Mouse (Mus musculus): ENCODE measurements around the gene 2210408I21Rik. TPM values are rescaled to one million over a fixed set of nuclear protein-coding genes. Genes with fewer than 3 reads are reported as not detected.

Gene 2210408I21Rik
- polyA plus RNA-seq, 1 experiment = 1.4 TPM

DNA sequence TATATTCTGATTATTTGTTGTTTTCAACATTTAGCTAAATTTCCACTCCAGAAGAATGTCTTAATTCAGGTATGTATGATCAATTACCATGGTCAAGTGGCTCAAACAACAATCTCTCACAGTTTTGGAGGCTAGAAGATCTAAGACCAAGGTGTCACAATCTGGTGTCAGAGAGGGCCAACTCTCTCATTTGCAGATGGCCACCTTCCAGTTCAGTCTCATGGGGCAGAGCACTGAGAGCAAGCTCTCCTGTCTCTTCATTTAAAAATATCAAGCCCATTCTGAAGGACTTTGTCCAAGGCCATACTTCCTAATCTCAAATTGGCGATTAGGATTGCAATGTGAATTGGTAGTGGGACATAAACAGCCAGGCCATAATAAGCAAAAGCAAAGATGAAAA, 378.7 kb downstream of the 2210408I21Rik start:
- H3K79me2 ChIP-seq (ENCODE audit: control insufficient read depth, insufficient read depth) = no peaks in the 10 kb centered on the region
- TF ChIP-seq FOSL1 (IDR thresholded peaks at IDR 0.05; ENCODE audit: insufficient read depth, low read length, poor library complexity, severe bottlenecking) (no peak), CTCF (IDR thresholded peaks at IDR 0.05; ENCODE audit: control insufficient read depth, insufficient read depth, insufficient read length) (no peak), MYOG (IDR thresholded peaks at IDR 0.05; ENCODE audit: control insufficient read depth, extremely low read depth, insufficient read length) (no peak), USF1 (IDR thresholded peaks at IDR 0.05; ENCODE audit: low read depth) (no peak), MAX (IDR thresholded peaks at IDR 0.05) (no peak), CEBPB (IDR thresholded peaks at IDR 0.05; ENCODE audit: low read depth) (no peak), MYOD1 (IDR thresholded peaks at IDR 0.05; ENCODE audit: control insufficient read depth, insufficient read length, low read depth) (no peak)
- no peaks in the 10 kb centered on the region for H3K36me3 ChIP-seq (ENCODE audit: control insufficient read depth, insufficient read depth)
- H3K4me3 ChIP-seq (ENCODE audit: insufficient read depth, poor library complexity, severe bottlenecking) = no peak overlapping the region
- H3K79me3 ChIP-seq (ENCODE audit: low read depth) = no peaks in the 10 kb centered on the region
- no peak overlapping the region for H3ac ChIP-seq (ENCODE audit: control insufficient read depth, insufficient read length, low read depth)
- H3K27me3 ChIP-seq (ENCODE audit: control insufficient read depth, insufficient read depth, insufficient read length) = no peaks in the 10 kb centered on the region

DNA sequence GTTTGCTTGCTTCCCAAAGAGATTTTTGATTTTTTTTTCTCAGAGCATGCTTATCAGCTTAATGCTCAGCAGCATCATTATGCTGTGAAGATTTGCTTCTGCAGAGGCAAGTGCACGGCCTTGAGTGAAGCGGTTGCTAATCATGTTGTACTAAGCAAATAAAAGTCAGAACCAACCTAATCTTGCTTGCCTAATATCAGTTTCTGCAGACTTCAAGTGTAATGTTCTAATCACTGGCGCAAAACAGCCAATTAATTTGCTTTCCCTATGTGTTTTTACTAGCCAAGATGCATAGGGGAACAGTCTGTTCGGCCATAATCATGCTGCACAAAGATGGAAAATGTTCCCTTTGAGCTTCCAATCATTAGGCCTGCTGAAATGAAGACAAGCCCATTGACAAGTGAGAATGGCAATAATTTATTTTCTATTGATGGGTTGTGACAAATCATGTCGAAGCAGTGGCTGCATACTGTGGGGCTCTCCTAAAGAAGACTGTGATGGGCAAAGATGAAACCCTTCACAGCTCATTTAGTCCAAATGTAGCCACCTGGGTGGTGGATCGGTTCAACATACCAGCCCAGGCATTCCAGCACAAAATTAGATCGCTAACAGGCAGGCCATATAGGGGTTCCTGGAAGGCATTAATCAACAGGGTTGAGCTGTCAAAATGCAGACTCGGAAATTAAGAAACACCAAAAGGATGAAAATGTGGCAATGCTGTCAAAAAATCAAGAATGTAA, 393.8 kb downstream of the 2210408I21Rik start:
- H3K36me3 ChIP-seq (ENCODE audit: control insufficient read depth, insufficient read depth) = no peaks in the 10 kb centered on the region
- no peak overlapping the region for H3K4me3 ChIP-seq (ENCODE audit: insufficient read depth, poor library complexity, severe bottlenecking)
- H3K27me3 ChIP-seq (ENCODE audit: control insufficient read depth, insufficient read depth, insufficient read length) = no peaks in the 10 kb centered on the region
- H3ac ChIP-seq (ENCODE audit: control insufficient read depth, insufficient read length, low read depth) = no peak overlapping the region
- TF ChIP-seq MYOD1 (IDR thresholded peaks at IDR 0.05; ENCODE audit: control insufficient read depth, insufficient read length, low read depth) = no peak
- TF ChIP-seq FOSL1 (IDR thresholded peaks at IDR 0.05; ENCODE audit: insufficient read depth, low read length, poor library complexity, severe bottlenecking) = no peak
- TF ChIP-seq USF1 (IDR thresholded peaks at IDR 0.05; ENCODE audit: low read depth) = no peak
- TF ChIP-seq CTCF (IDR thresholded peaks at IDR 0.05; ENCODE audit: control insufficient read depth, insufficient read depth, insufficient read length) = no peak
- no peak for TF ChIP-seq CEBPB (IDR thresholded peaks at IDR 0.05; ENCODE audit: low read depth)
- TF ChIP-seq MYOG (IDR thresholded peaks at IDR 0.05; ENCODE audit: control insufficient read depth, extremely low read depth, insufficient read length) = no peak
- TF ChIP-seq MAX (IDR thresholded peaks at IDR 0.05) = no peak
- no peaks in the 10 kb centered on the region for H3K79me2 ChIP-seq (ENCODE audit: control insufficient read depth, insufficient read depth)
- H3K79me3 ChIP-seq (ENCODE audit: low read depth) = no peaks in the 10 kb centered on the region

DNA sequence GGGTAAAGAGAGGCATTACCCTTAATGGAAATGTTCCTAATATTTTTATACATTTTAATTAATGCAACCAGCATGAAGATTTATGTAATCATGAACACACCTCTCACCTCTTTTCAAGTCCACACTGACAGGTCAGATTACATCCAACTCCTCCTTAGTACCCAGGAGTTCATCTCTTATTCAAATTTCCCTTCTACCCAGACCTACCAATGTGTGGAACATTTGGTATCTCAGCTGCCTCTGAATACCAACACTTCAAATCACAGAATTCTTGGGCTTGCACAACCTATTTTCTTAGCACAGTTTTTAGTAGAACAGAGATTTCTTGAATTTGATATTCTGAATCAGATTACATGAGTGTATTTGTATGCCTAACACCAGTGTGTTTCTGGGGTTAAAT, 394.4 kb downstream of the 2210408I21Rik start:
- Histone ChIP-seq H3K27me3 (ENCODE audit: control insufficient read depth, insufficient read depth, insufficient read length) (no peaks in the 10 kb centered on the region), H3K79me3 (ENCODE audit: low read depth) (no peaks in the 10 kb centered on the region), H3K79me2 (ENCODE audit: control insufficient read depth, insufficient read depth) (no peaks in the 10 kb centered on the region), H3ac (ENCODE audit: control insufficient read depth, insufficient read length, low read depth) (no peak overlapping the region), H3K36me3 (ENCODE audit: control insufficient read depth, insufficient read depth) (no peaks in the 10 kb centered on the region), H3K4me3 (ENCODE audit: insufficient read depth, poor library complexity, severe bottlenecking) (no peak overlapping the region)
- TF ChIP-seq CEBPB (IDR thresholded peaks at IDR 0.05; ENCODE audit: low read depth) = no peak
- TF ChIP-seq USF1 (IDR thresholded peaks at IDR 0.05; ENCODE audit: low read depth) = no peak
- no peak for TF ChIP-seq FOSL1 (IDR thresholded peaks at IDR 0.05; ENCODE audit: insufficient read depth, low read length, poor library complexity, severe bottlenecking)
- TF ChIP-seq MAX (IDR thresholded peaks at IDR 0.05) = no peak
- no peak for TF ChIP-seq MYOD1 (IDR thresholded peaks at IDR 0.05; ENCODE audit: control insufficient read depth, insufficient read length, low read depth)
- no peak for TF ChIP-seq CTCF (IDR thresholded peaks at IDR 0.05; ENCODE audit: control insufficient read depth, insufficient read depth, insufficient read length)
- TF ChIP-seq MYOG (IDR thresholded peaks at IDR 0.05; ENCODE audit: control insufficient read depth, extremely low read depth, insufficient read length) = no peak

DNA sequence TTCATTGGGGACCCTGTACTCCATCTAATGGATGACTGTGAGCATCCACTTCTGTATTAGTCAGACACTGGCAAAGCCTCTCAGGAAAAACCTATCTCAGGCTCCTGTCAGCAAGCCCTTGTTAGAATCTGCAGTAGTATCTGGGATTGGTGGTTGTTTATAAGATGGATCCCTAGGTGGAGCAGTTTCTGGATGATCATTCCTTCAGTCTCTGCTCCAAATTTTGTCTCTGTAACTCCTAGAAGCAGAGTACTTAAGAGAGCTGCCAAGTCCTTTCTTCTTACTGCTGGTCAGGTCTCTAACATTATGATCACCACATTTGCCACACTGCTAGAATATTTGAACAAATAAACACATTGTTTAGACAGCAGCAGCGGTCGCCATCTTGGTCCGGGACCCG, 402.1 kb downstream of the 2210408I21Rik start:
- TF ChIP-seq MYOD1 (IDR thresholded peaks at IDR 0.05; ENCODE audit: control insufficient read depth, insufficient read length, low read depth) (no peak), USF1 (IDR thresholded peaks at IDR 0.05; ENCODE audit: low read depth) (no peak), CEBPB (IDR thresholded peaks at IDR 0.05; ENCODE audit: low read depth) (no peak), FOSL1 (IDR thresholded peaks at IDR 0.05; ENCODE audit: insufficient read depth, low read length, poor library complexity, severe bottlenecking) (no peak)
- H3K4me3 ChIP-seq (ENCODE audit: insufficient read depth, poor library complexity, severe bottlenecking) = no peak overlapping the region

DNA sequence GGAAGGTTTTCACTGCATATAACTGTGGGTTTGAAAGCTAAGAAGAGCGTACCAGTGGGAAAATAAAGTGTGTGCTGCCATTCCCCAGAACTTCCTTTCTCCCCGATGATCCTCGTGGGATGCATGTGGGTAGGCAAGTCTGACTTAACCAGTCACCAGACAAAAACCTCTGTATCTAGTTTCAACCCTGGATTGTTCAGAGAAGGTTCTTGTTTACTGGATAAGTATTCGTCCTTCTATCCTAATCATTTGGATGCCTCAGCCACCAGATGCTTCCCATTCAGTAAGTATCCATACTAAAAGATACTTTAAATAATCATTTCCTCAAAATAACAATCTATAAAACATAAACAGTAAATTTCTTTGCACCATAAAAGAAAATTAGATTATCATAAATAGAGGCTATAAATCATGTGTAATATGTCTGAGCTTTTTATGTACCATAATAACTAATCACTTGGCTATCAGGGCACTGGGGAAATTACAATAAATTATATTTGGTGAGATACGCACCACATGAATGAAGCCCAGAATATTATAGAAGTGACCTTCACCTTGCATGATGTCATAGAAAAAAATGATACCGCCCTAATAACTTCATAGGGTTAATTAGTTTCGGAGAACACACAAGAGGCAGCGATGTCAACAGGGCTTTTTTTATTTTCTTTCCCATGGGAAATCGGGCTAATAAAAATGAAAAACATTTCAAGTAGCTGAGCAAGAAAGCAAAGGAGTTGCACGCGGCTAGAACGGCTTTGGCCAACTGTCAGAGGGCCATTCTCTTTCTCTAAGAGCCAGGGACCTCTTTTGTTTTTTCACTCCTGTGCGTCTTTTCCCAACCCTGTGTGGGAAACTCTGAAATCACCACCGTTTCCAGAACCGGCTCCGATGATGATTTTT, 412.4 kb downstream of the 2210408I21Rik start:
- no peaks in the 10 kb centered on the region for H3K79me2 ChIP-seq (ENCODE audit: control insufficient read depth, insufficient read depth)
- no peaks in the 10 kb centered on the region for H3K27me3 ChIP-seq (ENCODE audit: control insufficient read depth, insufficient read depth, insufficient read length)
- H3ac ChIP-seq (ENCODE audit: control insufficient read depth, insufficient read length, low read depth) = no peak overlapping the region
- no peaks in the 10 kb centered on the region for H3K79me3 ChIP-seq (ENCODE audit: low read depth)
- H3K4me3 ChIP-seq (ENCODE audit: insufficient read depth, poor library complexity, severe bottlenecking) = no peak overlapping the region
- no peaks in the 10 kb centered on the region for H3K36me3 ChIP-seq (ENCODE audit: control insufficient read depth, insufficient read depth)
- TF ChIP-seq USF1 (IDR thresholded peaks at IDR 0.05; ENCODE audit: low read depth) (no peak), MYOD1 (IDR thresholded peaks at IDR 0.05; ENCODE audit: control insufficient read depth, insufficient read length, low read depth) (no peak), MAX (IDR thresholded peaks at IDR 0.05) (no peak), CTCF (IDR thresholded peaks at IDR 0.05; ENCODE audit: control insufficient read depth, insufficient read depth, insufficient read length) (no peak), MYOG (IDR thresholded peaks at IDR 0.05; ENCODE audit: control insufficient read depth, extremely low read depth, insufficient read length) (no peak), CEBPB (IDR thresholded peaks at IDR 0.05; ENCODE audit: low read depth) (no peak), FOSL1 (IDR thresholded peaks at IDR 0.05; ENCODE audit: insufficient read depth, low read length, poor library complexity, severe bottlenecking) (no peak)

More for the DNA sequence above, 402.1 kb downstream of the 2210408I21Rik start:
- Histone ChIP-seq H3K27me3 (ENCODE audit: control insufficient read depth, insufficient read depth, insufficient read length) (no peaks in the 10 kb centered on the region), H3ac (ENCODE audit: control insufficient read depth, insufficient read length, low read depth) (no peak overlapping the region), H3K79me3 (ENCODE audit: low read depth) (no peaks in the 10 kb centered on the region), H3K36me3 (ENCODE audit: control insufficient read depth, insufficient read depth) (no peaks in the 10 kb centered on the region), H3K79me2 (ENCODE audit: control insufficient read depth, insufficient read depth) (no peaks in the 10 kb centered on the region)
